Mouse (Mus musculus): ENCODE data around the gene Olfr1513. TPM values are rescaled to one million over a fixed set of nuclear protein-coding genes. Genes with fewer than 3 reads are reported as not detected.
"Not testable (repeated sequence)": the region's sequence is repeated elsewhere in the genome, so short reads cannot be mapped to it uniquely, and the experiment has no call there.

The Olfr1513 gene
- total RNA-seq, 2 experiments from 2014 or later = not detected

GRCm38 (mm10) chr14:52310906-52311305 is 45.3 kb downstream of the Olfr1513 start:
- DNase-seq (ENCODE audit: low spot score in 2 of 2) = no peak

- DNase-seq (ENCODE audit: low spot score in 2 of 2) = not testable (repeated sequence)
Measured at GRCm38 (mm10) chr14:52310343-52310742, 45.9 kb downstream of the Olfr1513 start.

GRCm38 (mm10) chr14:52306100-52306499 is 50.1 kb downstream of the Olfr1513 start:
- DNase-seq (ENCODE audit: low spot score in 2 of 2) = no peak

GRCm38 (mm10) chr14:52304644-52305271 is 51.5 kb downstream of the Olfr1513 start, which contains the start of gene Mettl3:
TSS of gene Mettl3 (minus strand) at chr14:52305128.
- DNase-seq (ENCODE audit: low spot score in 2 of 2) = peak; percentile 88 to 91

GRCm38 (mm10) chr14:52303517-52303916 is 52.7 kb downstream of the Olfr1513 start:
- DNase-seq (ENCODE audit: low spot score in 2 of 2) = not testable (repeated sequence)

Other genes starting within 250 kb of the Olfr1513 start
- gene Rpgrip1, start 245.7 kb downstream of the Olfr1513 start, total RNA-seq (2021) = 1 to 10 TPM; 1.8 to 3.3 TPM
- 10 to 100 TPM; 57.8 to 58.4 TPM for gene Supt16, start 159.0 kb downstream of the Olfr1513 start, total RNA-seq (2021)
- gene Chd8, start 98.6 kb downstream of the Olfr1513 start, total RNA-seq (2021) = 100 to 1,000 TPM; 119 to 131 TPM
- 10 to 100 TPM; 51.7 to 54.9 TPM for gene Tox4, start 77.3 kb downstream of the Olfr1513 start, total RNA-seq (2021)
- gene Rab2b, start 76.9 kb downstream of the Olfr1513 start, total RNA-seq (2021) = 10 to 100 TPM; 39.7 to 41.2 TPM
- 10 to 100 TPM; 34.6 to 39.3 TPM for gene Mettl3, start 51.3 kb downstream of the Olfr1513 start, total RNA-seq (2021)
- gene Sall2, start 27.6 kb downstream of the Olfr1513 start, total RNA-seq (2021) = 10 to 100 TPM; 45.0 to 47.0 TPM
- not detected for gene Olfr1512, start 22.8 kb upstream of the Olfr1513 start, total RNA-seq (2021)
- not detected for gene Olfr1511, start 41.0 kb upstream of the Olfr1513 start, total RNA-seq (2021)
- gene Olfr1510, start 58.0 kb upstream of the Olfr1513 start, total RNA-seq (2021) = not detected
- not detected for gene Olfr1509, start 86.6 kb upstream of the Olfr1513 start, total RNA-seq (2021)
- not detected for gene Olfr1508, start 111.1 kb upstream of the Olfr1513 start, total RNA-seq (2021)
- not detected for gene Olfr1507, start 139.3 kb upstream of the Olfr1513 start, total RNA-seq (2021)